In the genomic region with DNA sequence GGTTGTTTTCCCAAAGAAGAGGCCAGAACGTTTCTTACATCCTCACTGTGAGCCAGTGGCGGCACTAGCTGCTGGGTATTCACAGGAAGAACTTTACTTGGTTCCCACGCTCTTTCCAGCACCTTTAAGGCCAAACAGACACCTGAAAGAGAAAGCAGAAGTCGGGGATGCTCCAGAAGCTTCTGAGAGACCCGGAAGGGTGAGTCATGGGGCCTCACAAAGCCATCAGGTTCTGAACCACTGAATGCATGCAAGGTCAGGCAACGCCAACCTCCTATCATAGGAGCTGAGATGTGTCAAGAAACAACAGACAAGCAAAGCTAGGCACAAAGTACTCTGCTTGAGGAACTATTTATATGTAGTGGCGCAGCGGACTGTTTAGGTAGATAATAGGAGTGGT, we compare ENCODE assay signal across 21 mouse cellular contexts. TPM values are rescaled to one million over a fixed set of nuclear protein-coding genes. Genes with fewer than 3 reads are reported as not detected.
DNase-seq lines count a peak whose midpoint lies in the region; ATAC-seq and TF ChIP-seq lines count a peak whose summit lies in the region.
"Had no signal": no experiment of that assay in that cellular context is flagged by ENCODE, and none has a peak within 500 bp of the region (broad histone marks: within the 10 kb centered on the region; RNA-seq: fewer than 3 reads in every experiment).

No protein-coding gene starts in this region.

- H3K4me1 ChIP-seq in liver, embryonic 12.5 days: peaks cover 52% of the 10 kb centered on the region
- H3K4me1 ChIP-seq in liver, embryonic 11.5 days (replicated peaks; ENCODE audit: control insufficient read depth, insufficient read depth, low read length): peaks cover 4% of the 10 kb centered on the region
- peaks cover 7% of the 10 kb centered on the region for H3K4me1 ChIP-seq in hindbrain, postnatal 0 days (ENCODE audit: insufficient read depth, low read length)

- no peak for DNase-seq in liver, embryonic 11.5 days (ENCODE audit: low spot score)
- peak; percentile 75 for DNase-seq in 416B (ENCODE audit: low read depth)
- DNase-seq in CD4-positive, CD25-positive, alpha-beta regulatory T cell, adult 2 months (ENCODE audit: low read depth, low spot score): peak; percentile 37
- peak; percentile 53 for DNase-seq in induced T-regulatory cell, adult 2 months (ENCODE audit: low read depth)
- DNase-seq in left cerebral cortex, postnatal 10 days (ENCODE audit: extremely low spot score in 1 of 2, low spot score in 2 of 2): no peak
- no peak for DNase-seq in cerebellum, adult 11 months
- no peak for DNase-seq in hindbrain, postnatal 0 days (ENCODE audit: low spot score)
- DNase-seq: adrenal gland, postnatal 10 days; cerebellum, adult 11-12 months; cerebellum, adult 9-10 months; cerebellum, postnatal 25 days; forebrain, postnatal 0 days; gastrocnemius, postnatal 14 days; heart, adult 2 months; heart, postnatal 36 days had no signal

- no peaks in the 10 kb centered on the region for H3K27me3 ChIP-seq in liver, embryonic 12.5 days (replicated peaks)
- no peaks in the 10 kb centered on the region for H3K27me3 ChIP-seq in liver, embryonic 11.5 days (replicated peaks; ENCODE audit: control insufficient read depth, insufficient read depth, low read length)
- H3K27me3 ChIP-seq in hindbrain, postnatal 0 days (ENCODE audit: insufficient read depth, low read length): no peaks in the 10 kb centered on the region
- H3K27me3 ChIP-seq: forebrain, embryonic 13.5 days; heart, embryonic 12.5 days; hindbrain, embryonic 15.5 days; intestine, embryonic 15.5 days had no signal

- no peaks in the 10 kb centered on the region for H3K9me3 ChIP-seq in liver, embryonic 12.5 days (replicated peaks)
- no peaks in the 10 kb centered on the region for H3K9me3 ChIP-seq in liver, embryonic 11.5 days (ENCODE audit: control insufficient read depth, low read length)
- H3K9me3 ChIP-seq in hindbrain, postnatal 0 days (ENCODE audit: low read length): no peaks in the 10 kb centered on the region
- H3K9me3 ChIP-seq: embryonic facial prominence, embryonic 10.5 days; forebrain, embryonic 13.5 days; heart, embryonic 12.5 days; hindbrain, embryonic 15.5 days; intestine, embryonic 15.5 days had no signal

- no peak overlapping the region for H3K4me2 ChIP-seq in liver, embryonic 12.5 days
- no peak overlapping the region for H3K4me2 ChIP-seq in liver, embryonic 11.5 days
- no peak overlapping the region for H3K4me2 ChIP-seq in hindbrain, postnatal 0 days (ENCODE audit: low read depth, low read length)
- H3K4me2 ChIP-seq: forebrain, embryonic 13.5 days; heart, embryonic 12.5 days; hindbrain, embryonic 15.5 days; intestine, embryonic 15.5 days had no signal

- WGBS in liver, embryonic 12.5 days (ENCODE audit: insufficient replicate concordance): 73% methylated on average over 8 of the region's 8 CpGs
- WGBS in liver, embryonic 11.5 days: 78% methylated on average over 8 of the region's 8 CpGs
- WGBS in hindbrain, postnatal 0 days: 80% methylated on average over 8 of the region's 8 CpGs

- H3K27ac ChIP-seq in liver, embryonic 12.5 days: peak overlapping the region; percentile 41; the same call in 1 of the 2 replicates
- H3K27ac ChIP-seq in liver, embryonic 11.5 days (ENCODE audit: low read depth, low read length): no peak overlapping the region
- no peak overlapping the region for H3K27ac ChIP-seq in hindbrain, postnatal 0 days
- H3K27ac ChIP-seq: embryonic facial prominence, embryonic 10.5 days; forebrain, embryonic 13.5 days; heart, adult 2 months; hindbrain, embryonic 15.5 days; intestine, embryonic 15.5 days had no signal

- H3K4me3 ChIP-seq in liver, embryonic 12.5 days: no peak overlapping the region
- no peak overlapping the region for H3K4me3 ChIP-seq in liver, embryonic 11.5 days (ENCODE audit: low read depth, low read length)
- H3K4me3 ChIP-seq in hindbrain, postnatal 0 days (ENCODE audit: low read length): no peak overlapping the region
- H3K4me3 ChIP-seq: embryonic facial prominence, embryonic 10.5 days; forebrain, embryonic 13.5 days; heart, adult 2 months; heart, embryonic 12.5 days; hindbrain, embryonic 15.5 days; intestine, embryonic 15.5 days had no signal

- ATAC-seq in liver, embryonic 12.5 days: no peak
- ATAC-seq in liver, embryonic 11.5 days (replicated peaks; ENCODE audit: low FRiP score): no peak
- ATAC-seq in hindbrain, postnatal 0 days: no peak
- ATAC-seq: forebrain, embryonic 13.5 days; forebrain, postnatal 0 days; intestine, embryonic 15.5 days had no signal

- intact Hi-C loops in left cerebral cortex, postnatal 10 days (cut with DNase I): no loop called here

- H3K9ac ChIP-seq in liver, embryonic 12.5 days: no peak overlapping the region
- H3K9ac ChIP-seq in liver, embryonic 11.5 days (ENCODE audit: low read depth, low read length): no peak overlapping the region
- no peak overlapping the region for H3K9ac ChIP-seq in hindbrain, postnatal 0 days (replicated peaks; ENCODE audit: low read length)
- H3K9ac ChIP-seq: forebrain, embryonic 13.5 days; forebrain, postnatal 0 days; heart, embryonic 12.5 days; hindbrain, embryonic 15.5 days; intestine, embryonic 15.5 days had no signal

- TF ChIP-seq CTCF in hindbrain, postnatal 0 days (IDR thresholded peaks at IDR 0.05; ENCODE audit: low read depth): no peak

- no peaks in the 10 kb centered on the region for H3K36me3 ChIP-seq in liver, embryonic 12.5 days
- H3K36me3 ChIP-seq in liver, embryonic 11.5 days (ENCODE audit: control insufficient read depth, insufficient read depth, low read length): no peaks in the 10 kb centered on the region
- no peaks in the 10 kb centered on the region for H3K36me3 ChIP-seq in hindbrain, postnatal 0 days (ENCODE audit: insufficient read depth, low read length)
- H3K36me3 ChIP-seq: embryonic facial prominence, embryonic 10.5 days; heart, embryonic 12.5 days; hindbrain, embryonic 15.5 days; intestine, embryonic 15.5 days had no signal

RNA-seq across cellular contexts. Expression of a gene that starts 4.4 kb away (rescaled TPM):
- polyA plus RNA-seq in liver, embryonic 12.5 days (2016; fragmentation: Nextera tagmentation; extraction: Ambion mirVana): 36.8 and 40.3 TPM in 2 replicates
- polyA plus RNA-seq in liver, embryonic 11.5 days (2014; fragmentation: Nextera tagmentation; extraction: Ambion mirVana): 19.4 and 20.3 TPM in 2 replicates
- 10 to 100 TPM; 48.5 to 50.7 TPM for total RNA-seq in left cerebral cortex, postnatal 10 days (2021)
- total RNA-seq in hindbrain, postnatal 0 days (2014; rRNA removed): 85.8 and 94.7 TPM in 2 replicates
- polyA plus RNA-seq in hindbrain, postnatal 0 days (2015; fragmentation: Nextera tagmentation; extraction: Ambion mirVana): 40.1 and 41.1 TPM in 2 replicates

Comparison
In these comparisons a context has a peak if more than half of its experiments do, and no peak if none do; other contexts are left out.
1. DNase-seq: peak in 416B (single experiment), CD4-positive, CD25-positive, alpha-beta regulatory T cell, adult 2 months (single experiment) and induced T-regulatory cell, adult 2 months (single experiment); none in liver, embryonic 11.5 days (single experiment), left cerebral cortex, postnatal 10 days (0 of 2), cerebellum, adult 11 months (single experiment) and hindbrain, postnatal 0 days (single experiment).